Mouse (Mus musculus): ENCODE results near the gene Rasgrp3.

- no peak for TF ChIP-seq POLR2A (IDR thresholded peaks at IDR 0.05; ENCODE audit: extremely low read depth, insufficient read depth, low read length)
- TF ChIP-seq CTCF (IDR thresholded peaks at IDR 0.05; ENCODE audit: low read depth, low read length) = no peak
Measured at GRCm38 (mm10) chr17:75498241-75498651, 62.5 kb downstream of the Rasgrp3 start.

All from liver, adult 2 months (tissue).